Comparison of ENCODE assay signal across 29 mouse cellular contexts in the genomic region with DNA sequence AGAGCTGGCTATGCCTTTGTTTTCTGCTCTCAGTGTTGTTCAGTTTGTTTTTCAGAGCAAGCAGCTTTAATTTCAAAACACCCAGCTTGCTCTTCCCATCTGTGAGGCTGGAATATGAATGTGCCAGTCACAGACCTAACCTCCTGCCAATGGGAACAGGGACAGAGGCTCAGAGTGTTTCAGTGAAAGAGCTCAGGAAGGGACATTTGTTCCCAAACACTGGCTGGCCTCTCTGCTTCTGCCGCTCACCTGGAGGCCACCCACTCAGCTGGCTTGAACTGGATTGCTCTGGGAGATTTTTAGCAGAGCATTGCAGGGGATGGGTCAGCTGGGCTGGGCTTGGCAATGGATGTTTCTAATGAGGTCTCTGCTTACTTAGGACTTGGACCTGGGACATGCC. TPM values are rescaled to one million over a fixed set of nuclear protein-coding genes. Genes with fewer than 3 reads are reported as not detected.
DNase-seq lines count a peak whose midpoint lies in the region; ATAC-seq and TF ChIP-seq lines count a peak whose summit lies in the region.
"Had no signal": no experiment of that assay in that cellular context is flagged by ENCODE, and none has a peak within 500 bp of the region (broad histone marks: within the 10 kb centered on the region; RNA-seq: fewer than 3 reads in every experiment).

No protein-coding gene starts in this region.

- H3K4me3 ChIP-seq in left cerebral cortex, adult 2 months: no peak overlapping the region
- H3K4me3 ChIP-seq: embryonic facial prominence, embryonic 12.5 days; heart, embryonic 12.5 days; hindbrain, embryonic 10.5 days; limb, embryonic 10.5 days; liver, embryonic 12.5 days; midbrain, embryonic 12.5 days had no signal

- 0 out of 2 replicates have a peak, but pooled peaks have one; percentile 28 for ATAC-seq in frontal cortex, adult (ENCODE audit: low TSS enrichment)
- ATAC-seq: hindbrain, embryonic 16.5 days; intestine, embryonic 16.5 days; liver, embryonic 12.5 days had no signal

- intact Hi-C loops in left cerebral cortex, adult 2 months (cut with DNase I): no loop called here

- no peak for TF ChIP-seq CTCF in left cerebral cortex, adult 2 months (IDR thresholded peaks at IDR 0.05)

- no peak for DNase-seq in frontal cortex, postnatal 36 days (ENCODE audit: low spot score in 2 of 2)
- DNase-seq in left cerebral cortex, adult 2 months (ENCODE audit: extremely low spot score in 1 of 2, low spot score in 2 of 2): no peak
- DNase-seq in left cerebral cortex, adult 18-20 months (ENCODE audit: low spot score in 2 of 2): no peak
- DNase-seq in adipocyte (ENCODE audit: low spot score): peak; percentile 95
- peak; percentile 47 for DNase-seq in brain, adult 2 months (ENCODE audit: low read depth, low spot score)
- no peak for DNase-seq in thymus, postnatal 4 days
- DNase-seq in gastrocnemius, adult 18-20 months (ENCODE audit: low spot score): no peak
- DNase-seq: adrenal gland, adult 8-10 months; cerebellum, adult 9-11 months; gastrocnemius, postnatal 25 days; heart, adult 18-20 months; heart, postnatal 10 days; kidney, postnatal 4 days; lung, adult 2 months; lung, postnatal 14 days; right cerebral cortex, postnatal 14 days; spleen, adult 18-20 months had no signal

- H3K27ac ChIP-seq in left cerebral cortex, adult 2 months: peak overlapping the region; percentile 56; the same call in 1 of the 2 replicates
- H3K27ac ChIP-seq: embryonic facial prominence, embryonic 12.5 days; hindbrain, embryonic 10.5 days; limb, embryonic 10.5 days; liver, embryonic 12.5 days; midbrain, embryonic 12.5 days had no signal

RNA-seq across cellular contexts. Expression of a gene that starts 25.7 kb away (rescaled TPM):
- under 1 TPM; 0.25 to 0.26 TPM for total RNA-seq in left cerebral cortex, adult 2 months (2021)
- total RNA-seq in left cerebral cortex, adult 18-20 months (2021): under 1 TPM; 0.09 to 0.26 TPM
- 100 to 1,000 TPM; 325 to 384 TPM for total RNA-seq in gastrocnemius, adult 18-20 months (2021)
- total RNA-seq: MEL had no signal

RNA-seq across cellular contexts. Expression of a gene that starts 30.1 kb away (rescaled TPM):
- 10 to 100 TPM; 18.6 to 19.1 TPM for total RNA-seq in left cerebral cortex, adult 2 months (2021)
- total RNA-seq in left cerebral cortex, adult 18-20 months (2021): 10 to 100 TPM; 15.1 to 17.5 TPM
- total RNA-seq in gastrocnemius, adult 18-20 months (2021): 1 to 10 TPM; 7.9 to 8.8 TPM

RNA-seq across cellular contexts. Expression of a gene that starts 42.9 kb away (rescaled TPM):
- total RNA-seq in left cerebral cortex, adult 2 months (2021): not detected
- not detected for total RNA-seq in left cerebral cortex, adult 18-20 months (2021)
- 1 to 10 TPM; 4.2 to 9.7 TPM for total RNA-seq in gastrocnemius, adult 18-20 months (2021)
- total RNA-seq: adrenal gland, adult 8-10 months; heart, adult 18-20 months; heart, postnatal 10 days; megakaryocyte progenitor cell, adult 5-6 weeks; MEL; monocyte, adult 5-6 weeks had no signal

RNA-seq across cellular contexts. Expression of a gene that starts 47.3 kb away (rescaled TPM):
- total RNA-seq in left cerebral cortex, adult 2 months (2021): 100 to 1,000 TPM; 159 to 162 TPM
- total RNA-seq in left cerebral cortex, adult 18-20 months (2021): 100 to 1,000 TPM; 156 to 159 TPM
- under 1 TPM; 0.11 to 0.36 TPM for total RNA-seq in gastrocnemius, adult 18-20 months (2021)
- total RNA-seq: heart, adult 18-20 months; megakaryocyte progenitor cell, adult 5-6 weeks; MEL; monocyte, adult 5-6 weeks had no signal

Comparison
In these comparisons a context has a peak if more than half of its experiments do, and no peak if none do; other contexts are left out.
1. DNase-seq: peak in adipocyte (single experiment) and brain, adult 2 months (single experiment); none in frontal cortex, postnatal 36 days (0 of 2), left cerebral cortex, adult 2 months (0 of 2), left cerebral cortex, adult 18-20 months (0 of 2), thymus, postnatal 4 days (single experiment) and gastrocnemius, adult 18-20 months (single experiment).
2. RNA of a gene that starts 25.7 kb away (total RNA-seq): 325 to 384 TPM in gastrocnemius, adult 18-20 months; 0.09 to 0.26 TPM in left cerebral cortex, adult 18-20 months and 0.25 to 0.26 TPM in left cerebral cortex, adult 2 months; every median in the first group is over 100 times any median in the second.
3. RNA of a gene that starts 42.9 kb away (total RNA-seq): 4.2 to 9.7 TPM in gastrocnemius, adult 18-20 months; not detected in left cerebral cortex, adult 18-20 months and not detected in left cerebral cortex, adult 2 months; every median in the first group is over 4 times any median in the second.